Comparison of ENCODE assay signal across 9 mouse cellular contexts in the genomic region with DNA sequence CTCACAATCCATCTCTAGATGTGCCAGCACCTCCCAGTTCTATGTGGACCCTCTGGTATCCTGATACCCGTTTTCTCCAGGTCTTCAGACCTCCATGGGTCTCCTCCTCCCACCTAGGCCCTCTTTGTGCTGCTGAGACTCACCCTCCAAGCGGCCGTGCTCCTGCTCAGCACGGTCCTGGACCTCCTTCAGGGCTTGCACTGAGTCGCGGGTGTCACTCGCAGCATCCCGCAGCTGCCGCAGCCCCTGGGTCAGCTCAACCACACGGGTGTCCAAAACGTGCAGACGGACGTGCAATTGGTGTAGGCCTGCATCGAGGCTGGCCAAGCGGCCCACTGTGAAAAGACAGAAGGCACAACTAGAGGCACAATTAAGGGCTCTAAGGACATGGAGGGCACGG. TPM values are rescaled to one million over a fixed set of nuclear protein-coding genes. Genes with fewer than 3 reads are reported as not detected.
DNase-seq lines count a peak whose midpoint lies in the region; ATAC-seq and TF ChIP-seq lines count a peak whose summit lies in the region.
"Had no signal": no experiment of that assay in that cellular context is flagged by ENCODE, and none has a peak within 500 bp of the region (broad histone marks: within the 10 kb centered on the region; RNA-seq: fewer than 3 reads in every experiment).

No protein-coding gene starts in this region.

- intact Hi-C loops in left cerebral cortex, adult 2 months (cut with DNase I) = loop anchor here (2.0 kb wide), 1 partner anchor 43 kb away; no protein-coding TSS in a partner anchor

- peak overlapping the region; percentile 67 for H3K27ac ChIP-seq in left cerebral cortex, adult 2 months
- peak overlapping the region; percentile 93; the same call in 1 of the 2 replicates for H3K27ac ChIP-seq in embryonic facial prominence, embryonic 12.5 days
- peak overlapping the region; percentile 97 for H3K27ac ChIP-seq in hindbrain, embryonic 13.5 days
- H3K27ac ChIP-seq in midbrain, embryonic 15.5 days = peak overlapping the region; percentile 96

- H3K4me2 ChIP-seq in embryonic facial prominence, embryonic 12.5 days (replicated peaks) = peak overlapping the region; percentile 69
- H3K4me2 ChIP-seq in hindbrain, embryonic 13.5 days = peak overlapping the region; percentile 77
- peak overlapping the region; percentile 78 for H3K4me2 ChIP-seq in midbrain, embryonic 15.5 days

- TF ChIP-seq CTCF in left cerebral cortex, adult 2 months (IDR thresholded peaks at IDR 0.05) = no peak

- H3K4me3 ChIP-seq in left cerebral cortex, adult 2 months = peak overlapping the region; percentile 2; the same call in 1 of the 2 replicates
- H3K4me3 ChIP-seq in embryonic facial prominence, embryonic 12.5 days = peak overlapping the region; percentile 68
- H3K4me3 ChIP-seq in hindbrain, embryonic 13.5 days = peak overlapping the region; percentile 68
- peak overlapping the region; percentile 84 for H3K4me3 ChIP-seq in midbrain, embryonic 15.5 days

- H3K4me1 ChIP-seq in embryonic facial prominence, embryonic 12.5 days = peaks cover 13% of the 10 kb centered on the region; the same call in 1 of the 2 replicates
- peaks cover 26% of the 10 kb centered on the region for H3K4me1 ChIP-seq in hindbrain, embryonic 13.5 days (replicated peaks)
- H3K4me1 ChIP-seq in midbrain, embryonic 15.5 days = peaks cover 16% of the 10 kb centered on the region

- H3K9me3 ChIP-seq in embryonic facial prominence, embryonic 12.5 days = no peaks in the 10 kb centered on the region
- H3K9me3 ChIP-seq in hindbrain, embryonic 13.5 days = no peaks in the 10 kb centered on the region
- H3K9me3 ChIP-seq in midbrain, embryonic 15.5 days = no peaks in the 10 kb centered on the region

- peaks cover 31% of the 10 kb centered on the region for H3K27me3 ChIP-seq in embryonic facial prominence, embryonic 12.5 days
- 0 out of 2 replicates have a peak, but pooled peaks cover 13% of the 10 kb centered on the region for H3K27me3 ChIP-seq in hindbrain, embryonic 13.5 days
- no peaks in the 10 kb centered on the region for H3K27me3 ChIP-seq in midbrain, embryonic 15.5 days (replicated peaks)

- no peak for DNase-seq in left cerebral cortex, adult 2 months (ENCODE audit: extremely low spot score in 1 of 2, low spot score in 2 of 2)
- DNase-seq in left cerebral cortex, adult 9 months (ENCODE audit: low spot score in 2 of 2) = no peak
- no peak for DNase-seq in layer of hippocampus, postnatal 36 days
- DNase-seq in right cerebral cortex, postnatal 25 days = no peak
- no peak for DNase-seq in ovary, adult 18-20 months (ENCODE audit: low spot score)

- 0 out of 2 replicates have a peak overlapping the region, but pooled peaks have one; percentile 31 for H3K9ac ChIP-seq in embryonic facial prominence, embryonic 12.5 days
- H3K9ac ChIP-seq in hindbrain, embryonic 13.5 days = peak overlapping the region; percentile 31; the same call in 1 of the 2 replicates
- H3K9ac ChIP-seq in midbrain, embryonic 15.5 days = no peak overlapping the region

- H3K36me3 ChIP-seq in embryonic facial prominence, embryonic 12.5 days = no peaks in the 10 kb centered on the region
- no peaks in the 10 kb centered on the region for H3K36me3 ChIP-seq in hindbrain, embryonic 13.5 days
- no peaks in the 10 kb centered on the region for H3K36me3 ChIP-seq in midbrain, embryonic 15.5 days (replicated peaks)

- no peak; the same call in 1 of the 2 replicates for ATAC-seq in embryonic facial prominence, embryonic 12.5 days (ENCODE audit: insufficient number of reproducible peaks, insufficient read depth, low FRiP score, low TSS enrichment)
- no peak; the same call in 1 of the 2 replicates for ATAC-seq in hindbrain, embryonic 13.5 days (ENCODE audit: low FRiP score)
- ATAC-seq in midbrain, embryonic 15.5 days (replicated peaks) = no peak

- 8% methylated on average over 16 of the region's 16 CpGs for WGBS in embryonic facial prominence, embryonic 12.5 days
- 9% methylated on average over 16 of the region's 16 CpGs for WGBS in hindbrain, embryonic 13.5 days
- WGBS in midbrain, embryonic 15.5 days = 9% methylated on average over 16 of the region's 16 CpGs

RNA-seq across cellular contexts. Expression of a gene that starts 1.0 kb away (rescaled TPM):
- total RNA-seq in left cerebral cortex, adult 2 months (2021) = 1 to 10 TPM; 4.3 TPM
- polyA plus RNA-seq in embryonic facial prominence, embryonic 12.5 days (2016; fragmentation: Nextera tagmentation; extraction: Ambion mirVana) = 1.9 and 2.3 TPM in 2 replicates
- polyA plus RNA-seq in hindbrain, embryonic 13.5 days (2015; fragmentation: Nextera tagmentation; extraction: Ambion mirVana) = 3.4 and 3.9 TPM in 2 replicates
- polyA plus RNA-seq in midbrain, embryonic 15.5 days (2015; fragmentation: Nextera tagmentation; extraction: Ambion mirVana) = 3.6 and 3.9 TPM in 2 replicates
- 1 to 10 TPM; 2.9 to 3.8 TPM for total RNA-seq in layer of hippocampus, postnatal 36 days (2021)

RNA-seq across cellular contexts. Expression of a gene that starts 4.4 kb away (rescaled TPM):
- total RNA-seq in left cerebral cortex, adult 2 months (2021) = 100 to 1,000 TPM; 637 to 705 TPM
- 2.4 and 3.8 TPM in 2 replicates for polyA plus RNA-seq in embryonic facial prominence, embryonic 12.5 days (2016; fragmentation: Nextera tagmentation; extraction: Ambion mirVana)
- 31.7 and 32.6 TPM in 2 replicates for polyA plus RNA-seq in hindbrain, embryonic 13.5 days (2015; fragmentation: Nextera tagmentation; extraction: Ambion mirVana)
- 39.8 and 46.5 TPM in 2 replicates for polyA plus RNA-seq in midbrain, embryonic 15.5 days (2015; fragmentation: Nextera tagmentation; extraction: Ambion mirVana)
- total RNA-seq in layer of hippocampus, postnatal 36 days (2021) = 100 to 1,000 TPM; 588 to 654 TPM

RNA-seq across cellular contexts. Expression of a gene that starts 44.4 kb away (rescaled TPM):
- not detected for total RNA-seq in left cerebral cortex, adult 2 months (2021)
- not detected in 2 replicates for polyA plus RNA-seq in embryonic facial prominence, embryonic 12.5 days (2016; fragmentation: Nextera tagmentation; extraction: Ambion mirVana)
- not detected in 2 replicates for polyA plus RNA-seq in hindbrain, embryonic 13.5 days (2015; fragmentation: Nextera tagmentation; extraction: Ambion mirVana)
- polyA plus RNA-seq in midbrain, embryonic 15.5 days (2015; fragmentation: Nextera tagmentation; extraction: Ambion mirVana) = not detected in 2 replicates
- total RNA-seq in layer of hippocampus, postnatal 36 days (2021) = not detected

RNA-seq across cellular contexts. Expression of a gene that starts 48.5 kb away (rescaled TPM):
- not detected for total RNA-seq in left cerebral cortex, adult 2 months (2021)
- polyA plus RNA-seq in embryonic facial prominence, embryonic 12.5 days (2016; fragmentation: Nextera tagmentation; extraction: Ambion mirVana) = 0.10 TPM in 1 of 2 replicates, not detected in the other
- polyA plus RNA-seq in hindbrain, embryonic 13.5 days (2015; fragmentation: Nextera tagmentation; extraction: Ambion mirVana) = 0.10 TPM in 1 of 2 replicates, not detected in the other
- polyA plus RNA-seq in midbrain, embryonic 15.5 days (2015; fragmentation: Nextera tagmentation; extraction: Ambion mirVana) = 0.21 TPM in 1 of 2 replicates, not detected in the other
- not detected for total RNA-seq in layer of hippocampus, postnatal 36 days (2021)
- polyA plus RNA-seq: brain, embryonic 14.5 days had no signal

RNA-seq across cellular contexts. Expression of a gene that starts 59.2 kb away (rescaled TPM):
- total RNA-seq in left cerebral cortex, adult 2 months (2021) = 10 to 100 TPM; 70.1 to 80.9 TPM
- 208 and 212 TPM in 2 replicates for polyA plus RNA-seq in embryonic facial prominence, embryonic 12.5 days (2016; fragmentation: Nextera tagmentation; extraction: Ambion mirVana)
- 206 and 226 TPM in 2 replicates for polyA plus RNA-seq in hindbrain, embryonic 13.5 days (2015; fragmentation: Nextera tagmentation; extraction: Ambion mirVana)
- 232 and 240 TPM in 2 replicates for polyA plus RNA-seq in midbrain, embryonic 15.5 days (2015; fragmentation: Nextera tagmentation; extraction: Ambion mirVana)
- 10 to 100 TPM; 82.0 to 92.1 TPM for total RNA-seq in layer of hippocampus, postnatal 36 days (2021)

Comparison
In these comparisons a context has a peak if more than half of its experiments do, and no peak if none do; other contexts are left out.
1. H3K4me3 ChIP-seq: peak in every context shown above with its lines; median percentile 84 in midbrain, embryonic 15.5 days; 68 in embryonic facial prominence, embryonic 12.5 days; 68 in hindbrain, embryonic 13.5 days; 2 in left cerebral cortex, adult 2 months.